Mouse (Mus musculus): ENCODE measurements around the gene 1700025B11Rik. TPM values are rescaled to one million over a fixed set of nuclear protein-coding genes. Genes with fewer than 3 reads are reported as not detected.

Gene 1700025B11Rik
- polyA plus RNA-seq (2015; fragmentation: Illumina TruSeq; extraction: RNeasy Lipid Tissue Mini Kit (QIAGEN cat#74804); ENCODE audit: insufficient read depth, low read depth, low replicate concordance), result not detected

DNA sequence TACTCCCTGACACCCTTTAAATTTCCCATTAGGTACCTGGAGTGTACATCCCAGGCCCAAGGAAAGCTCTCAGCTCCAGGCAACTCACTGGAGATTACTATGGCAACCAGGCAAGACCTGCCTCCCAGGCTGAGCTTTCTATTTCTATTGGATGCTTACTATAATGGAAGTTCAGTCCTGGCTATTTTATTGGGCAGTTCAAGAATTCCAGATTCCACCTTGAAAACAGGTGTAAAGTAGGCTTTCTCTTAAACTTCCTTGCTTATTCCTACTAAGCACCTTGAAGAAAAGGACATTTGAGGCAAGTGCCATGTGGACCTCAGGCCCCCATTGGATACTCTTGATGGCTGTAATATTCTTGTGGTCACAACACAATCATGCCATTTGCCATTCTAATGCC, at the start of gene 1700025B11Rik:
TSS of gene 1700025B11Rik (minus strand) at position 101 of the 400 bp plus-strand sequence.

DNA sequence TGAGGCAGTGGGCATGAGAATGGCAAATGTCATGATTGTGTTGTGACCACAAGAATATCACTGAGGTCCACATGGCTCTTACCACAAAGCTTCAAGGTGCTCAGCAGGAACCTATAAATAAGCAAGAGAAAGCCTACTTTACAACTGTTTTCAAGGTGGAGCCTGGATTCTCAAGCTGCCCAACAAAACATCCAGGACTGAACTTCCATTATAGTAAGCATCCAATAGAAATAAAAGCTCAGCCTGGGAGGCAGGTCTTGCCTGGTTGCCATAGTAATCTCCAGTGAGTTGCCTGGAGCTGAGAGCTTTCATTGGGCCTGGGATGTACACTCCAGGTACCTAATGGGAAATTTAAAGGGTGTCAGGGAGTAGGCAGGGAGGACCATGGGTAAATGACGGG, 37.3 kb upstream of the 1700025B11Rik start, which contains the start of gene Gm36245:
TSS of gene Gm36245 (plus strand) at position 301 of the 400 bp plus-strand sequence.

DNA sequence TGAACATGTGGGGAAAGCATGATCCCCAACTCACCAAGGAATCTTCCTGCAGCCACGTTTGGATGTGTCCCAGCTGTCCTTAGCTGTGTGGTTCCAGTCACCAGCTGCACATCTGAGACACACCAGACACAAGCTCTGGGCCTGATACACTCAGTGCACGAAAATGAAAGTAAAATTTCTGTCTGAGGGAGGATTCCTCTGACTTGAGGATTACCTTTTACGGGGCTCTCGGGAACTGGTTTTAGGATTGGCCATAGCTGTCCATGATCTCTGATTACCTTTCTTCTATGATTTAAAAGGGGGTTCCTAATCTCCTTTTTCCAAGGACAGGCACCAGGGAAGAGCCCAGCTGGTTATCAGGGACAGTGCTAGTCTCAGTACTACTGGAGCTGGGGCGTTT, 34.3 kb upstream of the 1700025B11Rik start, which contains the start of gene Apol10b:
TSS of gene Apol10b (minus strand) at position 165 of the 400 bp plus-strand sequence.

DNA sequence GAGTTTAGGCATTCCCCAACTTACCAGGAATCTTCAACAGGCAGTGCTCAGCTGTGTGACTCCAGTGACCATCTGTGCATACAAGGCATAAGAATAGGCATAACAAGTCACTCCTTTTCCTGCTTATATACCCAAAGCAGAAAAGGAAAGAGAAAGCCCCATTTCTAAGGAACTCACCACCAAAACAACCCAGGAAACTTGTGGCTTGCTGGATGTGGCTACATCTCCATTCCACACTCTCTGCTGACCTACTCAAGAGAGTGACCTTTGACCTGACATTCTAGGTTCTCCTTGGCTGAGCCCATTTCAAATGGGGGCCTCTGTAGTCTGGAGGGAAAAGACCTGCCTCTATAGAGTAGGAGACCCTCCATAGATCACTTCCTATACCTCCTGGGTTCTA, 28.5 kb downstream of the 1700025B11Rik start, which contains the start of gene Apol7c:
TSS of gene Apol7c (minus strand) at position 101 of the 400 bp plus-strand sequence.

Other genes starting within 250 kb of the 1700025B11Rik start
- gene Apol7a, start 162.8 kb downstream of the 1700025B11Rik start, polyA plus RNA-seq (2015; fragmentation: Illumina TruSeq; extraction: RNeasy Lipid Tissue Mini Kit (QIAGEN cat#74804); ENCODE audit: insufficient read depth, low read depth, low replicate concordance), result 15.8 TPM
- 4.4 TPM for gene Apol9a, start 150.8 kb downstream of the 1700025B11Rik start, polyA plus RNA-seq (2015; fragmentation: Illumina TruSeq; extraction: RNeasy Lipid Tissue Mini Kit (QIAGEN cat#74804); ENCODE audit: insufficient read depth, low read depth, low replicate concordance)
- gene Apol7b, start 114.4 kb downstream of the 1700025B11Rik start, polyA plus RNA-seq (2015; fragmentation: Illumina TruSeq; extraction: RNeasy Lipid Tissue Mini Kit (QIAGEN cat#74804); ENCODE audit: insufficient read depth, low read depth, low replicate concordance), result not detected
- gene Apol10a, start 84.8 kb downstream of the 1700025B11Rik start, polyA plus RNA-seq (2015; fragmentation: Illumina TruSeq; extraction: RNeasy Lipid Tissue Mini Kit (QIAGEN cat#74804); ENCODE audit: insufficient read depth, low read depth, low replicate concordance), result not detected
- gene Apol11a, start 53.6 kb downstream of the 1700025B11Rik start, polyA plus RNA-seq (2015; fragmentation: Illumina TruSeq; extraction: RNeasy Lipid Tissue Mini Kit (QIAGEN cat#74804); ENCODE audit: insufficient read depth, low read depth, low replicate concordance), result not detected
- gene Apol7c, start 28.6 kb downstream of the 1700025B11Rik start, polyA plus RNA-seq (2015; fragmentation: Illumina TruSeq; extraction: RNeasy Lipid Tissue Mini Kit (QIAGEN cat#74804); ENCODE audit: insufficient read depth, low read depth, low replicate concordance), result not detected
- 1.7 TPM for gene Apol10b, start 34.2 kb upstream of the 1700025B11Rik start, polyA plus RNA-seq (2015; fragmentation: Illumina TruSeq; extraction: RNeasy Lipid Tissue Mini Kit (QIAGEN cat#74804); ENCODE audit: insufficient read depth, low read depth, low replicate concordance)
- not detected for gene Gm36245, start 37.4 kb upstream of the 1700025B11Rik start, polyA plus RNA-seq (2015; fragmentation: Illumina TruSeq; extraction: RNeasy Lipid Tissue Mini Kit (QIAGEN cat#74804); ENCODE audit: insufficient read depth, low read depth, low replicate concordance)
- gene Apol11b, start 81.4 kb upstream of the 1700025B11Rik start, polyA plus RNA-seq (2015; fragmentation: Illumina TruSeq; extraction: RNeasy Lipid Tissue Mini Kit (QIAGEN cat#74804); ENCODE audit: insufficient read depth, low read depth, low replicate concordance), result not detected
- not detected for gene Apol7e, start 137.0 kb upstream of the 1700025B11Rik start, polyA plus RNA-seq (2015; fragmentation: Illumina TruSeq; extraction: RNeasy Lipid Tissue Mini Kit (QIAGEN cat#74804); ENCODE audit: insufficient read depth, low read depth, low replicate concordance)
- 2.9 TPM for gene Apol9b, start 167.1 kb upstream of the 1700025B11Rik start, polyA plus RNA-seq (2015; fragmentation: Illumina TruSeq; extraction: RNeasy Lipid Tissue Mini Kit (QIAGEN cat#74804); ENCODE audit: insufficient read depth, low read depth, low replicate concordance)
- not detected for gene Apol8, start 195.1 kb upstream of the 1700025B11Rik start, polyA plus RNA-seq (2015; fragmentation: Illumina TruSeq; extraction: RNeasy Lipid Tissue Mini Kit (QIAGEN cat#74804); ENCODE audit: insufficient read depth, low read depth, low replicate concordance)

All from pancreas, adult 10 weeks (tissue).